Mouse (Mus musculus): ENCODE measurements at regions not wholly inside any gene's neighbourhood (a gene's known extent, or its start where the extent isn't known, plus 50 kb on each side); places are given as distances from the start of the nearest gene placed in this dataset.

DNA sequence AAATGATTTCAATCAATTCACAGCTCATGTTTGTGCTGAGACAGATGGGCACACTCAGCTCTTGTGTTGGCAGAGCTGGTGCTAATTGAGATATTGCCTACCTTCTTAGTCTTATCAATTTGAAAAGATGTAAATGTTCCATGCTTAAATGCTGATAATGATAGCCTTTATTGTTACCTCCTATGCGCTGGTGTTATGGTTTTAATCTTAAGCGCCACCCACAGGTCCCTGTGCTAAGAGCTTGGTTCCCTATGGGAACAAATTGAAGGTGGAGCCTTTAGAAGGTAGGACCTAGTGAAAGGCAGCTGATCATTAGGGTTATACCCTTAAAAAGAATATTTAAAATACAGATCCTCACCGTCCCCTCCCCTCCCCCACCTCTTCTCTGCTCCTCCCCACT lies 146.5 kb upstream of the Plcz1 start:
- H3K4me2 ChIP-seq, result no peak overlapping the region
- ATAC-seq (replicated peaks; ENCODE audit: low FRiP score), result no peak
- H3K27ac ChIP-seq (ENCODE audit: low read depth, low read length), result no peak overlapping the region
- DNase-seq (ENCODE audit: low spot score), result no peak
- H3K4me3 ChIP-seq (ENCODE audit: low read depth, low read length), result no peak overlapping the region
- no peaks in the 10 kb centered on the region for H3K27me3 ChIP-seq (replicated peaks; ENCODE audit: control insufficient read depth, insufficient read depth, low read length)
- H3K36me3 ChIP-seq (ENCODE audit: control insufficient read depth, insufficient read depth, low read length), result no peaks in the 10 kb centered on the region
- no peaks in the 10 kb centered on the region for H3K9me3 ChIP-seq (ENCODE audit: control insufficient read depth, low read length)
- no peaks in the 10 kb centered on the region for H3K4me1 ChIP-seq (replicated peaks; ENCODE audit: control insufficient read depth, insufficient read depth, low read length)
- no peak overlapping the region for H3K9ac ChIP-seq (ENCODE audit: low read depth, low read length)
- 76% methylated on average over 3 of the region's 3 CpGs for WGBS

DNA sequence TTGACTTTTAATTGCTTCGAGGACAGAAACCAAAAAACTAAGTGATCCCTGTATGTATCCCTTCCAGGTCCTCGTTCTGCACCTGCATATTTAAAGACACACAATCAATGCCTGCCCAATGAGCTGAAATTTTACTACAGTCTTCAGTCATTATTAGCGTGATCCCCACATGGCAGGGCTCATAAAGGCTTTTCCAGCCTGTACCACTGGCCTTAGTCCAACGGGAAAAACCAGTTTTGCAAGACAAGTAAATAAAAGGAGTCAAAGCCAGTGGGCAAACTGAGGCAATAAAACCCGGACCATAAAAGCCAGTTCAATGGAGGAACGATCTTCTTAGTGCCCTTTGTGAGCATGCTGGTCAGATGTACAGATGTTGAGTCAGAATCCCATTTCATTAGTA lies 145.8 kb upstream of the Plcz1 start:
- ATAC-seq (replicated peaks; ENCODE audit: low FRiP score), result no peak

DNA sequence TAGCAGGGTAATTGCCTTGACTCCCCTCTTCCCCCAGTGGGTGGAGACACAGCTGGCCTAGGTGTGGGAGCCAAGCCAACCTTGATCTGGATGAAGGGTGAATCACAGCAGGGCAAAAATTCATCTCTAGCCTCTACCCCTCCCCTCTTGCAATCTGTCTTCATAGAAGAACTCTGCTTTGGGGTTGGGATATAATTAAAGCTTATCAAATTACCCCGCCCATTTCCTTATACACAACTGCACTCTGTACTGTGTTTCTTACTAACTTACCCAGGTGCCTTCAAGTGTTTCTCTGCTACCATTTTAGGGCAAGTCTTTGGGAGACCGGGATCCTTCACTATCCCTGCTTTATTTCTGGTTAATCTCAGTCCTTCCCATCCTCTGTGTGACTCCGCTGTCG lies 138.7 kb upstream of the Plcz1 start:
- H3K4me3 ChIP-seq (ENCODE audit: low read depth, low read length), result no peak overlapping the region
- H3K4me1 ChIP-seq (replicated peaks; ENCODE audit: control insufficient read depth, insufficient read depth, low read length), result no peaks in the 10 kb centered on the region
- H3K4me2 ChIP-seq, result no peak overlapping the region
- ATAC-seq (replicated peaks; ENCODE audit: low FRiP score), result no peak
- H3K27ac ChIP-seq (ENCODE audit: low read depth, low read length), result no peak overlapping the region
- H3K9ac ChIP-seq (ENCODE audit: low read depth, low read length), result no peak overlapping the region
- H3K9me3 ChIP-seq (ENCODE audit: control insufficient read depth, low read length), result no peaks in the 10 kb centered on the region
- no peaks in the 10 kb centered on the region for H3K36me3 ChIP-seq (ENCODE audit: control insufficient read depth, insufficient read depth, low read length)
- WGBS, result 73% methylated on average over 4 of the region's 4 CpGs
- DNase-seq (ENCODE audit: low spot score), result no peak
- H3K27me3 ChIP-seq (replicated peaks; ENCODE audit: control insufficient read depth, insufficient read depth, low read length), result no peaks in the 10 kb centered on the region

More for the DNA sequence above, 145.8 kb upstream of the Plcz1 start:
- Histone ChIP-seq H3K27me3 (replicated peaks; ENCODE audit: control insufficient read depth, insufficient read depth, low read length) (no peaks in the 10 kb centered on the region), H3K4me3 (ENCODE audit: low read depth, low read length) (no peak overlapping the region), H3K9ac (ENCODE audit: low read depth, low read length) (no peak overlapping the region), H3K9me3 (ENCODE audit: control insufficient read depth, low read length) (no peaks in the 10 kb centered on the region), H3K4me2 (no peak overlapping the region), H3K4me1 (replicated peaks; ENCODE audit: control insufficient read depth, insufficient read depth, low read length) (no peaks in the 10 kb centered on the region), H3K27ac (ENCODE audit: low read depth, low read length) (no peak overlapping the region), H3K36me3 (ENCODE audit: control insufficient read depth, insufficient read depth, low read length) (no peaks in the 10 kb centered on the region)
- WGBS, result 75% methylated on average over 6 of the region's 6 CpGs
- no peak for DNase-seq (ENCODE audit: low spot score)

DNA sequence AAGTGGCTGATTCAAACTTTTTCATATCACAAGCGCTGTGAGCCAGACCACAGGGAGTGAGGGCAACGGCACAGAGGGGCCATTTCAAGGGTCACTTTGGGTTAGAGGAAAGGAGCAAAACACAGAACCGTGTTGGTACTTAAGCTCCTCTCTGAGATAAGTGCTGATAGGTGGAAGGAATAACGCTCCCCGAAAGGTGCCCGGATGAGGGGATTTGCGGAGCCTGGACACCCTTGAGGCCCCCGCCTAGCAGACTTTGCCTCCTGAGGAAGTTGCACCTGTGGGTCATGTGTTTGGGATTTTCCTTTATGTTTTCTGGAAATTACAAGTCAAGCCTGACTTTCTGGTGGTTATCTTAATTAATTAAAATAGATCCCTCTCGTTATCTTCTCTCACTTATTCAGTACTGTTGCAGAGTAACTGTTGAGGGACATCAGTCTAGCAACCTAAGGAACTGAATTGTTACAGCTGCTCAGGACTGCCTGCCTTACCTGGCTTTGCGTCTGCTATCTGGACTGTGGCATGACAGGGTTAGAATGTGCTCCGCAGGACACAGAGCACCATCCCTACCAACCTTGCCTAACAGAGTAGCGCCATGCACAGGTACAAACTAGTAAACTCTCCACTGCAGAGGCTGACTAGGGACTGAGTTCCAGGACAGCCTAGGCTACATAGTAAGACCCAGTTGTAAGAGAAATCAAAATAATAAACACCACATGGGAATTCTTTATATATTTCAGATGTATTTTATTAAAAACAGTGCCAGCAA lies 137.4 kb upstream of the Plcz1 start:
- H3K27me3 ChIP-seq (replicated peaks; ENCODE audit: control insufficient read depth, insufficient read depth, low read length), result no peaks in the 10 kb centered on the region
- H3K36me3 ChIP-seq (ENCODE audit: control insufficient read depth, insufficient read depth, low read length), result no peaks in the 10 kb centered on the region
- ATAC-seq (replicated peaks; ENCODE audit: low FRiP score) (no peak), DNase-seq (ENCODE audit: low spot score) (no peak)
- no peaks in the 10 kb centered on the region for H3K9me3 ChIP-seq (ENCODE audit: control insufficient read depth, low read length)
- H3K4me1 ChIP-seq (replicated peaks; ENCODE audit: control insufficient read depth, insufficient read depth, low read length), result no peaks in the 10 kb centered on the region
- H3K4me3 ChIP-seq (ENCODE audit: low read depth, low read length), result no peak overlapping the region
- 79% methylated on average over 12 of the region's 12 CpGs for WGBS
- no peak overlapping the region for H3K4me2 ChIP-seq
- H3K27ac ChIP-seq (ENCODE audit: low read depth, low read length), result no peak overlapping the region
- no peak overlapping the region for H3K9ac ChIP-seq (ENCODE audit: low read depth, low read length)

DNA sequence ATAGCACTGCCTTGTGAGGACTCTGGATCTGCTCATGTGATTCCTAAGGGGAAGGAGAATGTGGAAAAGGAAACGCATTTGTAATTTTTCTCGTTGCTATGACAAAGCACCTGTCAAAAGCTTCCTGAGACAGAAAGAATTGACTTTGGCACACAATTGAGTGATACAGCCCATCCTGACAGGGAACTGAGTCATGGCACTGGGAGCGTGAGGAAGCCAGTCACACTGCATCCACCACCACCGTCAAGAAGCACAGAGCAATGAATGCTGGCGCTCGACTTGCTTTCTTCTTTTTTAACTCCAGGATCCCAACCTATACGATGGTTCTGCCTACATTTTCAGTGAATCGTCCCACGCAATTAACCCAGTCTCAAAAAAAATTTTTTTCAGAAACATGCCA lies 131.5 kb upstream of the Plcz1 start:
- no peak for ATAC-seq (replicated peaks; ENCODE audit: low FRiP score)
- Histone ChIP-seq H3K36me3 (ENCODE audit: control insufficient read depth, insufficient read depth, low read length) (no peaks in the 10 kb centered on the region), H3K9ac (ENCODE audit: low read depth, low read length) (no peak overlapping the region), H3K27me3 (replicated peaks; ENCODE audit: control insufficient read depth, insufficient read depth, low read length) (no peaks in the 10 kb centered on the region), H3K4me1 (replicated peaks; ENCODE audit: control insufficient read depth, insufficient read depth, low read length) (no peaks in the 10 kb centered on the region), H3K27ac (ENCODE audit: low read depth, low read length) (no peak overlapping the region), H3K9me3 (ENCODE audit: control insufficient read depth, low read length) (no peaks in the 10 kb centered on the region), H3K4me3 (ENCODE audit: low read depth, low read length) (no peak overlapping the region), H3K4me2 (no peak overlapping the region)
- 84% methylated on average over 9 of the region's 9 CpGs for WGBS
- DNase-seq (ENCODE audit: low spot score), result no peak

DNA sequence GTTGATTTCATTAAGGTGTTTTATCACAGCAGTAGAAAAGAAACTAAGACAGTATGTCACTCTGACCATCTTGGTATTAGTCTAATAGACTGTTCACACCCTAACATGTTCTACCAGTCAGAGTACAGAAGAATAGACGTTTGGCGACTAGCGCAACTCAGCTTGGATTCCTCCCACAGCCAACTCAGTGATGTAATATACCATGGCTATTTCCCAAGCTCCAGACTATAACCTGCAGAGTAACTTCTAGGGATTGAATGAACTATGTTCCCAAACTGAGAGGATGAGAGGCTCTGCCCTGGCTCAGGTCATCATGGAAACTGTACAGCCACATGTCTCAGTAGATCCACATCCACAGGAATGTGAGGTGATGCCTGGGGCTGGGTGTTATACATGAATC lies 128.6 kb upstream of the Plcz1 start:
- Histone ChIP-seq H3K9ac (ENCODE audit: low read depth, low read length) (no peak overlapping the region), H3K4me2 (no peak overlapping the region), H3K9me3 (ENCODE audit: control insufficient read depth, low read length) (no peaks in the 10 kb centered on the region), H3K36me3 (ENCODE audit: control insufficient read depth, insufficient read depth, low read length) (no peaks in the 10 kb centered on the region), H3K4me3 (ENCODE audit: low read depth, low read length) (no peak overlapping the region), H3K27ac (ENCODE audit: low read depth, low read length) (no peak overlapping the region), H3K27me3 (replicated peaks; ENCODE audit: control insufficient read depth, insufficient read depth, low read length) (no peaks in the 10 kb centered on the region), H3K4me1 (replicated peaks; ENCODE audit: control insufficient read depth, insufficient read depth, low read length) (no peaks in the 10 kb centered on the region)
- DNase-seq (ENCODE audit: low spot score) (no peak), ATAC-seq (replicated peaks; ENCODE audit: low FRiP score) (no peak)
- 88% methylated on average over 3 of the region's 3 CpGs for WGBS

DNA sequence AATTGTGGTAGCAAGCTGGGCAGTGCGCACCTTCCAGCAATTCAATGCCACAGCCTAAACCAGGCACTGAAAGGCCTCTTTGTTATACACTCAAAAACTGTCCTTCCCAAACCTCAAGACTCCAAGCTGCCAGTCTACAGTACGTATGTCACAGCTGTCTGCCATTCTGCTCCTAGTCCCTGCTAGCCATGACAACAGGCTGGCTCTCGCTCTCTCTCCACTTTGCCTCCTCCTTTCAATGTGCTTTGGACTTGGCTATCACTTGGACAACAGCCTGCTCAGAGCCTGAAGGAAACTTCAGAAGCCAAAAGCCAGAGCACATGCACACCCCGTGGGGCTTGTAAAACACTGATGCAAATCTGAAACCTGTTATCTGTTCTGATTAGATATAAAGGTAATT lies 125.9 kb upstream of the Plcz1 start:
- no peaks in the 10 kb centered on the region for H3K9me3 ChIP-seq (ENCODE audit: control insufficient read depth, low read length)
- H3K9ac ChIP-seq (ENCODE audit: low read depth, low read length), result no peak overlapping the region
- DNase-seq (ENCODE audit: low spot score) (no peak), ATAC-seq (replicated peaks; ENCODE audit: low FRiP score) (no peak)
- H3K4me2 ChIP-seq, result no peak overlapping the region
- H3K27me3 ChIP-seq (replicated peaks; ENCODE audit: control insufficient read depth, insufficient read depth, low read length), result no peaks in the 10 kb centered on the region
- WGBS, result 79% methylated on average over 4 of the region's 4 CpGs
- no peak overlapping the region for H3K27ac ChIP-seq (ENCODE audit: low read depth, low read length)
- no peaks in the 10 kb centered on the region for H3K36me3 ChIP-seq (ENCODE audit: control insufficient read depth, insufficient read depth, low read length)
- H3K4me3 ChIP-seq (ENCODE audit: low read depth, low read length), result no peak overlapping the region
- no peaks in the 10 kb centered on the region for H3K4me1 ChIP-seq (replicated peaks; ENCODE audit: control insufficient read depth, insufficient read depth, low read length)

DNA sequence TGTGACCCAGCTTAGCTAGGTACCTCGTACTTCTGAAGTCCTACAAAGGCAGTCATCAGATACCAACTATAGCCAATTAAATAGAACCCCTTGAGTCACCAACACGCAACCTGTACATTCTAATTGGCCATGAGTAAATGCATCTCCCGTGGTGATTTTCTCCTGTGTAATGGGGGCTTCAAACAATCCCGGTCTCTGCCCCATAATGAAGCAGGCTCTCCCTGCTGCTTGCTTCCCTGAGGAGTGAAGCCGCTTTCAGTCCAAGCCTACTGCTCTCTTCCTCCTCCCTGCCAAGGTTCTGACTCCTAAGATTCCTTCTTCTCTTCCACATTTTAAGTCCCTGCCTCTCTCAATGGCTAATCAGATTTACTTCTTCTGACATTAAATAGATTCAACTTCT lies 121.5 kb upstream of the Plcz1 start:
- DNase-seq (ENCODE audit: low spot score), result no peak

DNA sequence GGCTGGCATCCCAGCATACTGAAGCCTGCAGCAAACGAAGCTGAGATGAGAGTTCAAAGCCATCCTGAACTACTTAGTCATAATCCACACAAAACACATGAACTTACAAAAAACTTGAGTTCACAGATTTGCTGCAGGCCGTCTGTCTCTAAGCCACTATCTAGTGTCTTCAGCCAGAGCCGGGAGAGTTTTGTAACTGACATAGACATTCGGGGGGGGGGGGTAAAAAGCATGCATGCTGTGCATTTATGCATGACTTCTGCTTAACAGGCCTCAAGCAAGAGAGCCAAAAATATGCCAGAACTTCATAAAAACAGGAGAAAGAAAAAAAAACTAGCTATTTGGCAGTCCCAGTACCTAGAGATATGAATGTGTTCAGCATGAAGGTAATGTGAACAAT lies 120.2 kb upstream of the Plcz1 start:
- no peak overlapping the region for H3K4me2 ChIP-seq
- H3K27me3 ChIP-seq (replicated peaks; ENCODE audit: control insufficient read depth, insufficient read depth, low read length), result no peaks in the 10 kb centered on the region
- H3K27ac ChIP-seq (ENCODE audit: low read depth, low read length), result no peak overlapping the region
- no peaks in the 10 kb centered on the region for H3K36me3 ChIP-seq (ENCODE audit: control insufficient read depth, insufficient read depth, low read length)
- ATAC-seq (replicated peaks; ENCODE audit: low FRiP score) (no peak), DNase-seq (ENCODE audit: low spot score) (no peak)
- no peaks in the 10 kb centered on the region for H3K9me3 ChIP-seq (ENCODE audit: control insufficient read depth, low read length)
- H3K4me3 ChIP-seq (ENCODE audit: low read depth, low read length), result no peak overlapping the region
- no peak overlapping the region for H3K9ac ChIP-seq (ENCODE audit: low read depth, low read length)
- H3K4me1 ChIP-seq (replicated peaks; ENCODE audit: control insufficient read depth, insufficient read depth, low read length), result no peaks in the 10 kb centered on the region
- 64% methylated on average over 4 of the region's 4 CpGs for WGBS

More for the DNA sequence above, 121.5 kb upstream of the Plcz1 start:
- H3K4me3 ChIP-seq (ENCODE audit: low read depth, low read length), result no peak overlapping the region
- no peaks in the 10 kb centered on the region for H3K36me3 ChIP-seq (ENCODE audit: control insufficient read depth, insufficient read depth, low read length)
- no peaks in the 10 kb centered on the region for H3K27me3 ChIP-seq (replicated peaks; ENCODE audit: control insufficient read depth, insufficient read depth, low read length)
- no peaks in the 10 kb centered on the region for H3K9me3 ChIP-seq (ENCODE audit: control insufficient read depth, low read length)
- H3K4me2 ChIP-seq, result no peak overlapping the region
- no peaks in the 10 kb centered on the region for H3K4me1 ChIP-seq (replicated peaks; ENCODE audit: control insufficient read depth, insufficient read depth, low read length)
- 83% methylated on average over 5 of the region's 5 CpGs for WGBS
- ATAC-seq (replicated peaks; ENCODE audit: low FRiP score), result no peak
- H3K27ac ChIP-seq (ENCODE audit: low read depth, low read length), result no peak overlapping the region
- no peak overlapping the region for H3K9ac ChIP-seq (ENCODE audit: low read depth, low read length)

Data from liver, embryonic 11.5 days (tissue).